8 mouse cellular contexts compared by ENCODE assay signal in genomic region chr2:172320878-172321277, GRCm38 (mm10). TPM values are rescaled to one million over a fixed set of nuclear protein-coding genes. Genes with fewer than 3 reads are reported as not detected.
DNase-seq lines count a peak whose midpoint lies in the region.

No protein-coding gene starts in this region.

- DNase-seq in heart, embryonic 10.5 days (ENCODE audit: low spot score), result peak; percentile 85
- DNase-seq in heart, postnatal 25 days (ENCODE audit: low spot score), result no peak
- DNase-seq in ES-CJ7 (ENCODE audit: low read depth, low spot score), result peak; percentile 61
- peak; percentile 48 for DNase-seq in c-Kit-positive CD71-positive TER-119-negative erythroid progenitor cells, embryonic 14.5 days (ENCODE audit: low read depth)
- peak; percentile 58 to 65 for DNase-seq in kidney, postnatal 25 days
- peak; percentile 9 for DNase-seq in ovary, adult 18-20 months (ENCODE audit: low spot score)
- DNase-seq in cerebellum, adult 8-10 months, result no peak
- DNase-seq in cerebellum, postnatal 36 days, result no peak

- no peak overlapping the region for H3K4me3 ChIP-seq in heart, embryonic 10.5 days

- no peak overlapping the region for H3K27ac ChIP-seq in heart, embryonic 10.5 days

- intact Hi-C loops in heart, postnatal 25 days (cut with DNase I), result no loop called here

- peaks cover 4% of the 10 kb centered on the region; the same call in 1 of the 2 replicates for H3K27me3 ChIP-seq in heart, embryonic 10.5 days (ENCODE audit: insufficient read depth, poor library complexity, severe bottlenecking)

- 18% methylated on average over 9 of the region's 9 CpGs for WGBS in heart, embryonic 10.5 days

- H3K4me1 ChIP-seq in heart, embryonic 10.5 days, result no peaks in the 10 kb centered on the region

- H3K36me3 ChIP-seq in heart, embryonic 10.5 days, result no peaks in the 10 kb centered on the region

- H3K9me3 ChIP-seq in heart, embryonic 10.5 days, result no peaks in the 10 kb centered on the region

RNA-seq across cellular contexts. Expression of gene Fam210b, which starts 24.5 kb away (rescaled TPM):
- 23.3 and 24.9 TPM in 2 replicates for polyA plus RNA-seq in heart, embryonic 10.5 days (2016; fragmentation: Nextera tagmentation; extraction: Ambion mirVana)
- 1 to 10 TPM; 6.1 to 6.5 TPM for total RNA-seq in heart, postnatal 25 days (2021)

RNA-seq across cellular contexts. Expression of gene Aurka, which starts 49.5 kb away (rescaled TPM):
- polyA plus RNA-seq in heart, embryonic 10.5 days (2016; fragmentation: Nextera tagmentation; extraction: Ambion mirVana), result 138 and 163 TPM in 2 replicates
- under 1 TPM; 0.83 to 0.89 TPM for total RNA-seq in heart, postnatal 25 days (2021)

RNA-seq across cellular contexts. Expression of gene Cstf1, which starts 49.6 kb away (rescaled TPM):
- 44.1 and 48.3 TPM in 2 replicates for polyA plus RNA-seq in heart, embryonic 10.5 days (2016; fragmentation: Nextera tagmentation; extraction: Ambion mirVana)
- total RNA-seq in heart, postnatal 25 days (2021), result 10 to 100 TPM; 15.7 to 16.8 TPM

Comparison
In these comparisons a context has a peak if more than half of its experiments do, and no peak if none do; other contexts are left out.
1. DNase-seq: peak in heart, embryonic 10.5 days (single experiment), ES-CJ7 (single experiment), c-Kit-positive CD71-positive TER-119-negative erythroid progenitor cells, embryonic 14.5 days (single experiment), kidney, postnatal 25 days (2 of 2) and ovary, adult 18-20 months (single experiment); none in heart, postnatal 25 days (single experiment), cerebellum, adult 8-10 months (single experiment) and cerebellum, postnatal 36 days (0 of 2).